ENCODE assay signal across 8 mouse cellular contexts in genomic region chr2:84476131-84476530, GRCm38 (mm10). TPM values are rescaled to one million over a fixed set of nuclear protein-coding genes. Genes with fewer than 3 reads are reported as not detected.
A peak's percentile ranks its signal among the peaks of the same experiment; 100 is the strongest.
DNase-seq lines count a peak whose midpoint lies in the region; ATAC-seq and TF ChIP-seq lines count a peak whose summit lies in the region.

No protein-coding gene starts in this region.

- H3K4me3 ChIP-seq in lung, embryonic 15.5 days: peak overlapping the region; percentile 46
- peak overlapping the region; percentile 10 for H3K4me3 ChIP-seq in hindbrain, embryonic 14.5 days (replicated peaks; ENCODE audit: low read length)
- H3K4me3 ChIP-seq in myocyte: peak overlapping the region; percentile 26

- H3K4me2 ChIP-seq in lung, embryonic 15.5 days: peak overlapping the region; percentile 61
- H3K4me2 ChIP-seq in hindbrain, embryonic 14.5 days (replicated peaks): peak overlapping the region; percentile 23; the same call in 1 of the 2 replicates
- peak overlapping the region; percentile 79 for H3K4me2 ChIP-seq in myocyte (ENCODE audit: low read depth)

- H3K9ac ChIP-seq in lung, embryonic 15.5 days: peak overlapping the region; percentile 27
- H3K9ac ChIP-seq in hindbrain, embryonic 14.5 days: no peak overlapping the region

- peak overlapping the region; percentile 71 for H3K27ac ChIP-seq in lung, embryonic 15.5 days
- H3K27ac ChIP-seq in hindbrain, embryonic 14.5 days: no peak overlapping the region

- no peak for TF ChIP-seq POLR2A in myocyte (IDR thresholded peaks at IDR 0.05; ENCODE audit: insufficient read length, low read depth)

- 0 out of 2 replicates have a peak, but pooled peaks cover 5% of the 10 kb centered on the region for H3K36me3 ChIP-seq in lung, embryonic 15.5 days
- H3K36me3 ChIP-seq in hindbrain, embryonic 14.5 days (replicated peaks; ENCODE audit: control insufficient read depth, insufficient read depth): no peaks in the 10 kb centered on the region
- no peaks in the 10 kb centered on the region for H3K36me3 ChIP-seq in myocyte (ENCODE audit: control insufficient read depth, insufficient read depth)

- H3K9me3 ChIP-seq in lung, embryonic 15.5 days: no peaks in the 10 kb centered on the region
- no peaks in the 10 kb centered on the region for H3K9me3 ChIP-seq in hindbrain, embryonic 14.5 days (ENCODE audit: control insufficient read depth, low read length)

- DNase-seq in adrenal gland, postnatal 10 days: peak; percentile 16
- DNase-seq in adrenal gland, adult 8-10 months: no peak
- no peak for DNase-seq in lung, postnatal 4 days
- DNase-seq in hindbrain, embryonic 14.5 days (ENCODE audit: low spot score): no peak
- DNase-seq in Muller cell, postnatal 12 days (ENCODE audit: inconsistent ontology term): no peak

- H3ac ChIP-seq in myocyte (ENCODE audit: control insufficient read depth, insufficient read length): no peak overlapping the region

- 16% methylated on average over 3 of the region's 3 CpGs for WGBS in lung, embryonic 15.5 days
- WGBS in hindbrain, embryonic 14.5 days: 57% methylated on average over 3 of the region's 3 CpGs

- H3K27me3 ChIP-seq in lung, embryonic 15.5 days: no peaks in the 10 kb centered on the region
- no peaks in the 10 kb centered on the region for H3K27me3 ChIP-seq in hindbrain, embryonic 14.5 days (ENCODE audit: control insufficient read depth, insufficient read depth, low read length)
- H3K27me3 ChIP-seq in myocyte (ENCODE audit: control insufficient read depth, insufficient read depth, insufficient read length): no peaks in the 10 kb centered on the region

- H3K4me1 ChIP-seq in lung, embryonic 15.5 days: peaks cover 9% of the 10 kb centered on the region
- H3K4me1 ChIP-seq in hindbrain, embryonic 14.5 days (replicated peaks; ENCODE audit: control insufficient read depth, insufficient read depth, low read length): no peaks in the 10 kb centered on the region

- no peaks in the 10 kb centered on the region for H3K79me2 ChIP-seq in myocyte (ENCODE audit: control insufficient read depth, insufficient read depth)

- no peak for ATAC-seq in lung, embryonic 15.5 days (ENCODE audit: borderline replicate concordance, extremely low read depth, low FRiP score, low TSS enrichment)
- ATAC-seq in hindbrain, embryonic 14.5 days (ENCODE audit: low FRiP score): no peak
- no peak for ATAC-seq in frontal cortex, adult (ENCODE audit: low TSS enrichment)

TF ChIP-seq in myocyte, 11 proteins besides CTCF, POLR2A, EP300 and RAD21:
- no peak for TF ChIP-seq REST (IDR thresholded peaks at IDR 0.05; ENCODE audit: insufficient read depth, insufficient read length)
- no peak for TF ChIP-seq MAX (IDR thresholded peaks at IDR 0.05; ENCODE audit: low read depth)
- TF ChIP-seq SRF (IDR thresholded peaks at IDR 0.05; ENCODE audit: control insufficient read depth, insufficient read length, low read depth): no peak
- no peak for TF ChIP-seq CEBPB (IDR thresholded peaks at IDR 0.05; ENCODE audit: insufficient read depth, poor library complexity, severe bottlenecking)
- TF ChIP-seq USF1 (IDR thresholded peaks at IDR 0.05; ENCODE audit: low read depth): no peak
- TF ChIP-seq MYOG (IDR thresholded peaks at IDR 0.05; ENCODE audit: control insufficient read depth in 1 of 3, insufficient read depth in 1 of 3, insufficient read length in 2 of 3, low read depth in 2 of 3): no peak
- no peak for TF ChIP-seq TCF3 (IDR thresholded peaks at IDR 0.05; ENCODE audit: insufficient read length, low read depth)
- no peak for TF ChIP-seq MYOD1 (IDR thresholded peaks at IDR 0.05; ENCODE audit: control insufficient read depth in 1 of 3, insufficient read length in 2 of 3, low read depth in 2 of 3)
- TF ChIP-seq POLR2AphosphoS2 (IDR thresholded peaks at IDR 0.05; ENCODE audit: insufficient read length, low read depth): no peak
- TF ChIP-seq TCF12 (IDR thresholded peaks at IDR 0.05; ENCODE audit: insufficient read depth, poor library complexity, severe bottlenecking): no peak
- TF ChIP-seq E2F4 (IDR thresholded peaks at IDR 0.05; ENCODE audit: insufficient read depth): no peak

RNA-seq across cellular contexts. Expression of gene Tfpi, which starts 0.4 kb away (rescaled TPM):
- 10 to 100 TPM; 37.4 to 47.0 TPM for total RNA-seq in adrenal gland, postnatal 10 days (2021)
- total RNA-seq in adrenal gland, adult 8-10 months (2022): 10 to 100 TPM; 49.3 to 79.9 (median 60.1) TPM
- 61.3 and 64.5 TPM in 2 replicates for polyA plus RNA-seq in lung, embryonic 15.5 days (2015; fragmentation: Nextera tagmentation; extraction: Ambion mirVana)
- polyA plus RNA-seq in hindbrain, embryonic 14.5 days (2014; fragmentation: Nextera tagmentation; extraction: Ambion mirVana): 19.0 and 20.4 TPM in 2 replicates
- 7.9 TPM for polyA plus RNA-seq in myocyte (2012; fragmentation: generic; extraction: Trizol)

RNA-seq across cellular contexts. Expression of gene Calcrl, which starts 50.9 kb away (rescaled TPM):
- total RNA-seq in adrenal gland, postnatal 10 days (2021): 10 to 100 TPM; 32.0 to 33.9 TPM
- 10 to 100 TPM; 15.8 to 27.4 (median 24.1) TPM for total RNA-seq in adrenal gland, adult 8-10 months (2022)
- 60.6 and 77.1 TPM in 2 replicates for polyA plus RNA-seq in lung, embryonic 15.5 days (2015; fragmentation: Nextera tagmentation; extraction: Ambion mirVana)
- 22.3 and 23.1 TPM in 2 replicates for polyA plus RNA-seq in hindbrain, embryonic 14.5 days (2014; fragmentation: Nextera tagmentation; extraction: Ambion mirVana)
- 6.9 TPM for polyA plus RNA-seq in myocyte (2012; fragmentation: generic; extraction: Trizol)

Comparison
In these comparisons a context has a peak if more than half of its experiments do, and no peak if none do; other contexts are left out.
1. H3K4me2 ChIP-seq: peak in every context shown above with its lines; median percentile 79 in myocyte; 61 in lung, embryonic 15.5 days; 23 in hindbrain, embryonic 14.5 days.